Mouse (Mus musculus) forebrain, embryonic 12.5 days (tissue): ENCODE measurements around the gene Tatdn3. TPM values are rescaled to one million over a fixed set of nuclear protein-coding genes. Genes with fewer than 3 reads are reported as not detected.

ENCODE experiments used
- ATAC-seq: fragments of 200-750 bp; cut with Nextera tagmentation; 2 replicates; pipeline ENCODE4 v1.8.0; 2017; ENCODE audit warnings: moderate TSS enrichment; ENCODE audit not compliant: low FRiP score
- H3K27ac ChIP-seq: fragments of 300-500 bp; sonication (generic); 2 replicates; pipeline ENCODE4 v1.5.1; 2016; ENCODE audit warnings: mild to moderate bottlenecking
- H3K27me3 ChIP-seq: fragments of 300-500 bp; sonication (generic); 2 replicates; pipeline ENCODE4 v1.6.1; 2016; ENCODE audit warnings: mild to moderate bottlenecking
- H3K36me3 ChIP-seq: fragments of 300-500 bp; sonication (generic); replicated peaks from 2 replicates; pipeline ENCODE4 v1.6.1; 2016; ENCODE audit warnings: mild to moderate bottlenecking
- H3K4me1 ChIP-seq: fragments of 300-500 bp; sonication (generic); 2 replicates; pipeline ENCODE4 v1.6.1; 2016
- H3K4me2 ChIP-seq: fragments of 300-500 bp; sonication (generic); 2 replicates; pipeline ENCODE4 v1.6.1; 2016; ENCODE audit warnings: mild to moderate bottlenecking, moderate library complexity
- H3K4me3 ChIP-seq: fragments of 300-500 bp; sonication (generic); replicated peaks from 2 replicates; pipeline ENCODE4 v1.5.1; 2016; ENCODE audit warnings: mild to moderate bottlenecking
- H3K9ac ChIP-seq: fragments of 300-500 bp; sonication (generic); 2 replicates; pipeline ENCODE4 v1.6.1; 2016; ENCODE audit warnings: mild to moderate bottlenecking
- H3K9me3 ChIP-seq: fragments of 300-500 bp; sonication (generic); 2 replicates; pipeline ENCODE4 v1.6.1; 2016
- WGBS: fragments of 180-500 bp; shearing (Covaris S2); methylation state at CpG from one replicate; pipeline ENCODE4 v1.1.7; 2016; 5-methylcytosine and 5-hydroxymethylcytosine counted together
- polyA plus RNA-seq: library from polyadenylated mRNA; unstranded; fragments of >200 nt; fragmentation: Nextera tagmentation; extraction: Ambion mirVana; gene quantifications from 2 replicates; pipeline ENCODE4 v1.2.1, GENCODE M21; 2016

Gene Tatdn3
- polyA plus RNA-seq, 1 experiment from 2014 or later, result 15.3 TPM

DNA sequence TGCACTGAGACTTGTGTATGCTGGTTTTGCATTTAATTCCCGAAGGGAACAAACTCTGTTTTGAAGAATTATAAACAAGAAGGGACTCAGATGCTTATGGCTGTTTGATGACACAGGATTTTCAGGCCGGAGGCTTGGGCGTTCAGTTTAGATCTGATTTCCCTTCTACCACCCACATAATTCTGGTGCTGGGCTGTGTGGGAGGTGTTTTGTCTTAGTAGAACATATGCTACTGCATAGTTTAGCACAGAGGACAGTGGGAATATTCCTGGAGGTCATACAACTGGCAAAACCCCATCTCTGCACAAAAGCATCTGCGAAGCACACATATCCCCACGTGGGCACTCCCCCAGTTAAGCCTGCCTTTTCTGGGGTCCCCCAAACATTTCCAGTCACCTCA, 30.8 kb upstream of the Tatdn3 start:
- Histone ChIP-seq H3K9me3 (no peaks in the 10 kb centered on the region), H3K36me3 (no peaks in the 10 kb centered on the region), H3K27me3 (peaks cover 21% of the 10 kb centered on the region), H3K4me1 (peaks cover 11% of the 10 kb centered on the region), H3K9ac (no peak overlapping the region), H3K27ac (no peak overlapping the region), H3K4me3 (no peak overlapping the region), H3K4me2 (no peak overlapping the region)
- no peak for ATAC-seq
- 85% methylated on average over 5 of the region's 5 CpGs for WGBS

- no peak overlapping the region for H3K4me2 ChIP-seq
- H3K4me1 ChIP-seq, result no peaks in the 10 kb centered on the region
- no peak for ATAC-seq
- no peak overlapping the region for H3K4me3 ChIP-seq
- H3K9ac ChIP-seq, result no peak overlapping the region
- peaks cover 10% of the 10 kb centered on the region for H3K27me3 ChIP-seq
- no peaks in the 10 kb centered on the region for H3K36me3 ChIP-seq
- 88% methylated on average over 8 of the region's 8 CpGs for WGBS
- no peaks in the 10 kb centered on the region for H3K9me3 ChIP-seq
- H3K27ac ChIP-seq, result no peak overlapping the region
Observed at GRCm38 (mm10) chr1:191092050-191092449, 29.3 kb upstream of the Tatdn3 start.

- 78% methylated on average over 6 of the region's 6 CpGs for WGBS
- Histone ChIP-seq H3K9me3 (no peaks in the 10 kb centered on the region), H3K9ac (no peak overlapping the region), H3K27me3 (no peaks in the 10 kb centered on the region), H3K4me3 (no peak overlapping the region), H3K4me1 (no peaks in the 10 kb centered on the region), H3K27ac (no peak overlapping the region), H3K36me3 (peaks cover 10% of the 10 kb centered on the region; the same call in 1 of the 2 replicates), H3K4me2 (no peak overlapping the region)
- ATAC-seq, result no peak
Observed at GRCm38 (mm10) chr1:191089355-191089754, 26.6 kb upstream of the Tatdn3 start.

DNA sequence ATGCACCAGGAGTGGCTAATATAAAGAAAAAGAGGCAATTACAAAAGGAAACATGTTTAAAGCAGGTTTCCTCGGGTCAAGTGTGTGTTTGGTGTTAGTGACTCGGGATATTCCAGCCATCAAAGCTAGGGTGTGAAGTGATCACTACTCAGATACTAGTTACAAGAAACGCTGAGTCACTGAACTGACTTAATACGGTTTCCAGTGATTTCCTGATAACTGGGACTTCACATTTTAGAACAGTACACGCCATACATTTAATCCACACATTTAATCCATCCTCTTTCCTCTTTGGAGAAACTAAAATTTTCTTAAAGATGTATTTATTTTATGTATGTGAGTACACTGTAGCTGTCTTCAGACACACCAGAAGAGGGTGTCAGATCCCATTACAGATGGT, 25.2 kb upstream of the Tatdn3 start:
- peaks cover 20% of the 10 kb centered on the region for H3K36me3 ChIP-seq
- H3K27me3 ChIP-seq, result no peaks in the 10 kb centered on the region
- no peak overlapping the region for H3K4me3 ChIP-seq
- 87% methylated on average over 5 of the region's 5 CpGs for WGBS
- no peak overlapping the region for H3K9ac ChIP-seq
- no peaks in the 10 kb centered on the region for H3K9me3 ChIP-seq
- no peak overlapping the region for H3K4me2 ChIP-seq
- no peak for ATAC-seq
- no peaks in the 10 kb centered on the region for H3K4me1 ChIP-seq
- H3K27ac ChIP-seq, result no peak overlapping the region

GRCm38 (mm10) chr1:191086960-191087359, 24.2 kb upstream of the Tatdn3 start:
- Histone ChIP-seq H3K36me3 (peaks cover 28% of the 10 kb centered on the region), H3K9ac (no peak overlapping the region), H3K27me3 (no peaks in the 10 kb centered on the region), H3K4me1 (no peaks in the 10 kb centered on the region), H3K27ac (no peak overlapping the region), H3K9me3 (no peaks in the 10 kb centered on the region), H3K4me2 (no peak overlapping the region), H3K4me3 (no peak overlapping the region)
- no peak for ATAC-seq
- WGBS, result 83% methylated on average over 8 of the region's 8 CpGs

- H3K9ac ChIP-seq, result no peak overlapping the region
- no peak for ATAC-seq
- no peaks in the 10 kb centered on the region for H3K27me3 ChIP-seq
- no peak overlapping the region for H3K27ac ChIP-seq
- peaks cover 34% of the 10 kb centered on the region for H3K36me3 ChIP-seq
- H3K9me3 ChIP-seq, result no peaks in the 10 kb centered on the region
- H3K4me2 ChIP-seq, result no peak overlapping the region
- WGBS, result 90% methylated on average over 7 of the region's 7 CpGs
- no peak overlapping the region for H3K4me3 ChIP-seq
- no peaks in the 10 kb centered on the region for H3K4me1 ChIP-seq
Observed at GRCm38 (mm10) chr1:191086304-191086878, 23.7 kb upstream of the Tatdn3 start.

- H3K4me2 ChIP-seq, result no peak overlapping the region
- H3K4me1 ChIP-seq, result no peaks in the 10 kb centered on the region
- H3K9me3 ChIP-seq, result no peaks in the 10 kb centered on the region
- no peaks in the 10 kb centered on the region for H3K27me3 ChIP-seq
- peaks cover 39% of the 10 kb centered on the region for H3K36me3 ChIP-seq
- no peak overlapping the region for H3K27ac ChIP-seq
- ATAC-seq, result no peak
- no peak overlapping the region for H3K4me3 ChIP-seq
- no peak overlapping the region; the same call in 1 of the 2 replicates for H3K9ac ChIP-seq
- 81% methylated on average over 12 of the region's 12 CpGs for WGBS
Observed at GRCm38 (mm10) chr1:191085597-191085996, 22.9 kb upstream of the Tatdn3 start.

DNA sequence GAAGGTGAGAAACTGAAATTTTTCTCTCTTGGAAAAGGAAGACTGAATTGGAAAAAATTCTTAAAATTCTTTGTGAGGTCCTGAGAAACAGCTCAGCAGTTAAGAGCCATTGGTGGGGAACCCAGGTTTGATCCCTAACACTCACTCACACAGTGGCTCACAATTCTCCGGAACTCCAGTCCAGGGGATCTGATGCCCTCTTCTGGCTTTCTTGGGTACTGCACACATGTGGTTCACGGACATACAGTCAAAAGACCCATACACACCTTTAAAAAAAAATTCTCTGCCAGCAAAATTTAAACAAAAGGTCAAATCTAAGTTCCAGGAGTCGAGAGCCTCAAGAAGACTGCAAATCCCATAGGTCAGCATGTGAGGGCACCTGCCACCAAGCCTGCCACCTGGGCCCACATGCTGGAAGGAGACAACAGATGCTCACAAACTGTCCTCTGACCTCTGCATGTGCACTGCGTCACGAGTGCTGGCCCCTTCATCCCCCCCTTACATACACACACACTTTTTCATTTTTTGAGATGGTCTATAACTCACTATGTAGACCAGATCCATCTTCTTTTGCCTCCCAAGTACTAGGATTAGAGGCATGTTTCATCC, 22.3 kb upstream of the Tatdn3 start:
- Histone ChIP-seq H3K4me2 (no peak overlapping the region), H3K27me3 (no peaks in the 10 kb centered on the region), H3K27ac (no peak overlapping the region), H3K36me3 (peaks cover 44% of the 10 kb centered on the region), H3K4me1 (no peaks in the 10 kb centered on the region), H3K9ac (no peak overlapping the region), H3K4me3 (no peak overlapping the region), H3K9me3 (no peaks in the 10 kb centered on the region)
- 75% methylated on average over 5 of the region's 5 CpGs for WGBS
- no peak for ATAC-seq

DNA sequence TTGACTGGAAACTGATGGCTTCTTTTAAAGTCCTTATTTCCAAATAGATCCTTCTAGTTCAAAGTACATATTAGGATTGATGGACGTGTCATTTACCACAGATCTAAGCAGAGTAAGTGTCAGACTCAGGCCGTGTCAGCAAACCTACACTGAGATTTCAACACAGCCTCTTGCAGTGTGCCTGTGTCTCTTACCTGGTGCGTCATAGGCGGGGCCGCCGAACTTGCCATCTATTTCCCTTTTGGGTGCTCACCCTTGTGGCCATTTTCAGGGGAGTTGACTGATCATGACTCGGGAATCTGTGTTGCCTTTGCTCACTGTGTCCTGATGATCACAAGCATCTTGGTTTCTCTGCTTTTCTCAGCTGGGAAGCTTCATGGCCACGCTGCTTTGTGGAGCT, 20.5 kb upstream of the Tatdn3 start:
- Histone ChIP-seq H3K4me3 (no peak overlapping the region), H3K36me3 (peaks cover 61% of the 10 kb centered on the region), H3K27ac (no peak overlapping the region), H3K27me3 (no peaks in the 10 kb centered on the region), H3K9me3 (no peaks in the 10 kb centered on the region), H3K4me2 (no peak overlapping the region), H3K9ac (no peak overlapping the region), H3K4me1 (no peaks in the 10 kb centered on the region)
- 91% methylated on average over 8 of the region's 8 CpGs for WGBS
- ATAC-seq, result no peak

GRCm38 (mm10) chr1:191075199-191075883, 12.6 kb upstream of the Tatdn3 start:
- Histone ChIP-seq H3K4me3 (no peak overlapping the region), H3K36me3 (peaks cover 90% of the 10 kb centered on the region), H3K27ac (no peak overlapping the region), H3K9me3 (no peaks in the 10 kb centered on the region), H3K4me2 (no peak overlapping the region), H3K4me1 (no peaks in the 10 kb centered on the region), H3K9ac (no peak overlapping the region), H3K27me3 (no peaks in the 10 kb centered on the region)
- WGBS, result 71% methylated on average over 10 of the region's 10 CpGs
- no peak for ATAC-seq

- H3K9me3 ChIP-seq, result no peaks in the 10 kb centered on the region
- H3K27me3 ChIP-seq, result no peaks in the 10 kb centered on the region
- no peak for ATAC-seq
- no peaks in the 10 kb centered on the region for H3K4me1 ChIP-seq
- no peak overlapping the region for H3K27ac ChIP-seq
- whole genome bisulfite sequencing, result 95% methylated on average over 4 of the region's 4 CpGs
- H3K4me3 ChIP-seq, result no peak overlapping the region
- H3K9ac ChIP-seq, result no peak overlapping the region
- H3K36me3 ChIP-seq, result peaks cover 91% of the 10 kb centered on the region
- H3K4me2 ChIP-seq, result no peak overlapping the region
Observed at GRCm38 (mm10) chr1:191073486-191073885, 10.8 kb upstream of the Tatdn3 start.

- 82% methylated on average over 6 of the region's 6 CpGs for WGBS
- H3K27me3 ChIP-seq, result no peaks in the 10 kb centered on the region
- no peaks in the 10 kb centered on the region for H3K4me1 ChIP-seq
- H3K4me3 ChIP-seq, result no peak overlapping the region
- ATAC-seq, result no peak
- peaks cover 91% of the 10 kb centered on the region for H3K36me3 ChIP-seq
- H3K9ac ChIP-seq, result no peak overlapping the region
- H3K9me3 ChIP-seq, result no peaks in the 10 kb centered on the region
- H3K27ac ChIP-seq, result no peak overlapping the region
- H3K4me2 ChIP-seq, result no peak overlapping the region
Observed at GRCm38 (mm10) chr1:191073001-191073400, 10.3 kb upstream of the Tatdn3 start.
